Mouse (Mus musculus): ENCODE measurements around the gene Adcy2. TPM values are rescaled to one million over a fixed set of nuclear protein-coding genes. Genes with fewer than 3 reads are reported as not detected.

The Adcy2 gene
- polyA plus RNA-seq, 1 experiment from 2014 or later = 7.8 TPM

- H3K27me3 ChIP-seq (ENCODE audit: control insufficient read depth, insufficient read depth, low read length) = no peaks in the 10 kb centered on the region
- ATAC-seq (ENCODE audit: insufficient read depth, low FRiP score, low TSS enrichment) = no peak
- H3K36me3 ChIP-seq (ENCODE audit: control insufficient read depth, insufficient read depth, low read length) = peaks cover 10% of the 10 kb centered on the region
- H3K27ac ChIP-seq (ENCODE audit: low read depth, low read length) = no peak overlapping the region
- H3K4me1 ChIP-seq (ENCODE audit: control insufficient read depth, insufficient read depth, low read length) = no peaks in the 10 kb centered on the region
- no peak overlapping the region for H3K4me2 ChIP-seq (ENCODE audit: low read depth)
- H3K4me3 ChIP-seq (ENCODE audit: low read depth, low read length) = no peak overlapping the region
- no peaks in the 10 kb centered on the region for H3K9me3 ChIP-seq (ENCODE audit: control insufficient read depth, low read length)
- DNase-seq (ENCODE audit: low spot score) = no peak
- 89% methylated on average over 19 of the region's 19 CpGs for WGBS
- H3K9ac ChIP-seq (ENCODE audit: low read length) = no peak overlapping the region
Observed at GRCm38 (mm10) chr13:68572247-68572646, 427.1 kb downstream of the Adcy2 start.
